ENCODE assay signal across 17 mouse cellular contexts in genomic region chr1:151209824-151210355, GRCm38 (mm10). TPM values are rescaled to one million over a fixed set of nuclear protein-coding genes. Genes with fewer than 3 reads are reported as not detected.
"Had no signal": no experiment of that assay in that cellular context is flagged by ENCODE, and none has a peak within 500 bp of the region (broad histone marks: within the 10 kb centered on the region; RNA-seq: fewer than 3 reads in every experiment).

Gm47996 (plus strand) TSS chr1:151210131.

RNA-seq across cellular contexts. Expression of gene Gm47996, which starts in this region (rescaled TPM):
- total RNA-seq: layer of hippocampus, adult 2 months; layer of hippocampus, postnatal 25 days; left cerebral cortex, adult 18-20 months; left cerebral cortex, postnatal 25 days; midbrain, postnatal 0 days had no signal
- polyA plus RNA-seq: intestine, embryonic 14.5 days; intestine, postnatal 0 days; kidney, adult 2 months; kidney, embryonic 14.5 days; limb, embryonic 13.5 days; lung, adult 2 months; lung, embryonic 16.5 days; midbrain, embryonic 11.5 days; midbrain, embryonic 14.5 days; midbrain, postnatal 0 days; neural tube, embryonic 12.5 days; neural tube, embryonic 15.5 days; stomach, embryonic 16.5 days had no signal
